Mouse (Mus musculus) hindbrain, embryonic 14.5 days (tissue): ENCODE results near the gene Klf12. TPM values are rescaled to one million over a fixed set of nuclear protein-coding genes. Genes with fewer than 3 reads are reported as not detected.

Source experiments
- ATAC-seq: fragments of 200-750 bp; cut with Nextera tagmentation; 2 replicates; pipeline ENCODE4 v1.8.0; 2017; ENCODE audit warnings: moderate number of reproducible peaks, mild to moderate bottlenecking, moderate TSS enrichment, moderate library complexity; ENCODE audit not compliant: low FRiP score
- DNase-seq: peaks from one replicate; pipeline ENCODE4 v3.0.0-alpha.2; 2015; ENCODE audit warnings: low spot score
- H3K27ac ChIP-seq: fragments of 300-500 bp; sonication (generic); 2 replicates; pipeline ENCODE4 v1.5.1; 2014; ENCODE audit warnings: mild to moderate bottlenecking, moderate library complexity
- H3K27me3 ChIP-seq: fragments of 300-500 bp; sonication (generic); 2 replicates; pipeline ENCODE4 v1.6.1; 2014; ENCODE audit warnings: mild to moderate bottlenecking, low read length, mixed read lengths; ENCODE audit not compliant: control insufficient read depth, insufficient read depth
- H3K36me3 ChIP-seq: fragments of 300-500 bp; sonication (generic); replicated peaks from 2 replicates; pipeline ENCODE4 v1.6.1; 2014; ENCODE audit not compliant: control insufficient read depth, insufficient read depth
- H3K4me1 ChIP-seq: fragments of 300-500 bp; sonication (generic); replicated peaks from 2 replicates; pipeline ENCODE4 v1.6.1; 2014; ENCODE audit warnings: antibody characterized with exemption, low read length, mixed read lengths; ENCODE audit not compliant: control insufficient read depth, insufficient read depth
- H3K4me2 ChIP-seq: fragments of 300-500 bp; sonication (generic); replicated peaks from 2 replicates; pipeline ENCODE4 v1.6.1; 2014; ENCODE audit warnings: mild to moderate bottlenecking, moderate library complexity
- H3K4me3 ChIP-seq: fragments of 300-500 bp; sonication (generic); replicated peaks from 2 replicates; pipeline ENCODE4 v1.5.1; 2014; ENCODE audit warnings: mild to moderate bottlenecking, low read length
- H3K9ac ChIP-seq: fragments of 300-500 bp; sonication (generic); 2 replicates; pipeline ENCODE4 v1.6.1; 2014
- H3K9me3 ChIP-seq: fragments of 300-500 bp; sonication (generic); 2 replicates; pipeline ENCODE4 v1.6.1; 2016; ENCODE audit warnings: low read length; ENCODE audit not compliant: control insufficient read depth
- WGBS: fragments of 180-500 bp; shearing (Covaris S2); extraction: QIAGEN DNeasy Blood & Tissue Kit; methylation state at CpG from one replicate; pipeline ENCODE4 v1.1.7; 2014; 5-methylcytosine and 5-hydroxymethylcytosine counted together
- polyA plus RNA-seq: library from polyadenylated mRNA; unstranded; fragments of >200 nt; fragmentation: Nextera tagmentation; extraction: Ambion mirVana; gene quantifications from 2 replicates; pipeline ENCODE4 v1.2.1, GENCODE M21; 2014

The Klf12 gene
- polyA plus RNA-seq, 1 experiment from 2014 or later, result 46.0 TPM

- no peak overlapping the region for H3K27ac ChIP-seq
- 57% methylated on average over 3 of the region's 3 CpGs for WGBS
- no peaks in the 10 kb centered on the region for H3K27me3 ChIP-seq
- no peaks in the 10 kb centered on the region for H3K4me1 ChIP-seq
- ATAC-seq, result no peak
- peaks cover 7% of the 10 kb centered on the region for H3K36me3 ChIP-seq
- H3K4me2 ChIP-seq, result no peak overlapping the region
- H3K4me3 ChIP-seq, result no peak overlapping the region
- H3K9ac ChIP-seq, result no peak overlapping the region
- no peaks in the 10 kb centered on the region for H3K9me3 ChIP-seq
- no peak for DNase-seq
Measured at GRCm38 (mm10) chr14:99898861-99899260, 385.6 kb downstream of the Klf12 start.

DNA sequence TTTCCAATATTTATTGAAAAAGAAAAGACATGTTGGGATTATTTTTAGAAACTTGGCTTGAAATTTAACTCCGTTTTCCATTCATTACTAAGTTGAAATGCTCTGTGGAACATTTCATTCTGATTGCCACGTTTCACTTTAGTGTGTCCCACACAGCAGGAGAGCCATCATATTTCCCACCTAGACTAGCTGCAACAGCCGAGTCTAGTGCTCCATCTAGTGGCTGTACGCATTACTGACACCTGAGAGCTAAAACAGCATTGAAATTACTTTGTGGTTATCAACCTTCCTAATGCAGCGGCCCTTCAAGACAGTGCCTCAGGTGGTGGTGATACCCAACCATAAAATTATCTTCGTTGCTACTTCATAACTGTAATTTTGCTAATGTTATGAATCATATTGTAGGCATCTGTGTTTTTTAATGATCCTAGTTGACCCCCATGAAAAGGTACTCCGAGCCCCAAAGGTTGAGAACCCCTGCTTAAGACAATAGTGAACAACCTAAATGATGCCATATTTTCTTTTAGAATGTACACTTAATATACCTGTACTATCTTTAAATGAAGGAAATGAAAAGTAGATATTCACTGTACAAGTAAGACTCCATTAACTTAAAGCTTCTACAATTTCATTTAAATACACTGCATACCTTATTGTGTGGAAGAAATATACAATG lies 389.6 kb downstream of the Klf12 start:
- H3K9me3 ChIP-seq, result no peaks in the 10 kb centered on the region
- H3K36me3 ChIP-seq, result peaks cover 5% of the 10 kb centered on the region
- no peaks in the 10 kb centered on the region for H3K27me3 ChIP-seq
- no peak overlapping the region for H3K9ac ChIP-seq
- ATAC-seq, result peak; percentile 78; the same call in 1 of the 2 replicates
- H3K4me3 ChIP-seq, result no peak overlapping the region
- no peak overlapping the region for H3K4me2 ChIP-seq
- H3K27ac ChIP-seq, result no peak overlapping the region
- H3K4me1 ChIP-seq, result no peaks in the 10 kb centered on the region
- WGBS, result 22% methylated on average over 7 of the region's 7 CpGs
- DNase-seq, result peak; percentile 93

DNA sequence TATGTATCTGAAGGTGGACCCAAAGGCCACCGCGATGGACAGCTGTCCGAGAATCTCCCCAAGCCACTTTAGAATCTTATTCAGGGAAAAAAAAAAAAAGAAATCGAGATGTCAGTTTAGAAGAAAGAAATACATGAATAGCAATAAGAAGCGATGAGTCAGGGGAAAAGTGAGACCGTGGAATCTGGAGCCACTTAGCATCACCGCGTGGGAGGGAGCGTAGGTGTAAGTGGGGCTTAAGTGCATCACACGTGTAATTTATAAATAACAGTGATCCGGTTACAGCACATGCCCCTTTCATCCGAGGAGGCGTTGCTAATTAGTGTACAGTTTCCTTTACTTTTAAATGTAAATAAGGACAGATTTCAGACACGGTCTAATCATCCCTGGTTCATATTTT lies 390.4 kb downstream of the Klf12 start:
- no peak overlapping the region for H3K4me3 ChIP-seq
- H3K27me3 ChIP-seq, result no peaks in the 10 kb centered on the region
- no peaks in the 10 kb centered on the region for H3K4me1 ChIP-seq
- no peak overlapping the region for H3K9ac ChIP-seq
- no peak for ATAC-seq
- WGBS, result 78% methylated on average over 14 of the region's 14 CpGs
- DNase-seq, result no peak
- H3K27ac ChIP-seq, result no peak overlapping the region
- H3K36me3 ChIP-seq, result no peaks in the 10 kb centered on the region; the same call in 1 of the 2 replicates
- H3K9me3 ChIP-seq, result no peaks in the 10 kb centered on the region
- no peak overlapping the region for H3K4me2 ChIP-seq

DNA sequence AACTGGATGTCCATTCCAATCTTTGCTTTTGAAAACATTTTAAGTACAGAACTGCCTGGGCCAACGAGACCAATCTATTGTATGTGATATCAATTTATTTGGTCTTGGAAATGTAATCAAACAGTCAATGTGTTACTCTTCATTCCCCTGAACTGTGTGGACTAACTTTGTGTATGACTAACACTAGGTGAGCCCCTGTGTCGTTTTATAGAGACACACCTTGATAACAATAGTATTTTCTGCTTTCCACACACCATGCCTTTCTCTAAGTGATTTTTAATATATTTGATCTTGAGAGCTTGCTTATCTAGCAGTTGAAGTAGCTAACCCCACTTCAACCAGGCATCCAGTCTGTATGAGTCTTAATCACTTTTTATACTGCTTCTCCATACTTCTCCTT lies 398.0 kb downstream of the Klf12 start:
- ATAC-seq (no peak), DNase-seq (no peak)
- Histone ChIP-seq H3K4me1 (no peaks in the 10 kb centered on the region), H3K9ac (no peak overlapping the region), H3K36me3 (no peaks in the 10 kb centered on the region), H3K27me3 (no peaks in the 10 kb centered on the region), H3K4me3 (no peak overlapping the region), H3K4me2 (no peak overlapping the region), H3K27ac (no peak overlapping the region), H3K9me3 (no peaks in the 10 kb centered on the region)
- WGBS, result 93% methylated on average over 2 of the region's 2 CpGs

- Histone ChIP-seq H3K36me3 (no peaks in the 10 kb centered on the region), H3K4me3 (no peak overlapping the region), H3K27ac (no peak overlapping the region), H3K4me1 (no peaks in the 10 kb centered on the region), H3K4me2 (no peak overlapping the region), H3K27me3 (no peaks in the 10 kb centered on the region), H3K9me3 (no peaks in the 10 kb centered on the region), H3K9ac (no peak overlapping the region)
- ATAC-seq (no peak), DNase-seq (no peak)
- 74% methylated on average over 2 of the region's 2 CpGs for WGBS
Measured at GRCm38 (mm10) chr14:99885562-99885961, 398.9 kb downstream of the Klf12 start.

- ATAC-seq, result no peak
- no peak for DNase-seq
- 64% methylated on average over 4 of the region's 4 CpGs for WGBS
- Histone ChIP-seq H3K4me2 (no peak overlapping the region), H3K27me3 (no peaks in the 10 kb centered on the region), H3K4me1 (no peaks in the 10 kb centered on the region), H3K9me3 (no peaks in the 10 kb centered on the region), H3K9ac (no peak overlapping the region), H3K27ac (no peak overlapping the region), H3K4me3 (no peak overlapping the region), H3K36me3 (no peaks in the 10 kb centered on the region)
Measured at GRCm38 (mm10) chr14:99885128-99885527, 399.4 kb downstream of the Klf12 start.

DNA sequence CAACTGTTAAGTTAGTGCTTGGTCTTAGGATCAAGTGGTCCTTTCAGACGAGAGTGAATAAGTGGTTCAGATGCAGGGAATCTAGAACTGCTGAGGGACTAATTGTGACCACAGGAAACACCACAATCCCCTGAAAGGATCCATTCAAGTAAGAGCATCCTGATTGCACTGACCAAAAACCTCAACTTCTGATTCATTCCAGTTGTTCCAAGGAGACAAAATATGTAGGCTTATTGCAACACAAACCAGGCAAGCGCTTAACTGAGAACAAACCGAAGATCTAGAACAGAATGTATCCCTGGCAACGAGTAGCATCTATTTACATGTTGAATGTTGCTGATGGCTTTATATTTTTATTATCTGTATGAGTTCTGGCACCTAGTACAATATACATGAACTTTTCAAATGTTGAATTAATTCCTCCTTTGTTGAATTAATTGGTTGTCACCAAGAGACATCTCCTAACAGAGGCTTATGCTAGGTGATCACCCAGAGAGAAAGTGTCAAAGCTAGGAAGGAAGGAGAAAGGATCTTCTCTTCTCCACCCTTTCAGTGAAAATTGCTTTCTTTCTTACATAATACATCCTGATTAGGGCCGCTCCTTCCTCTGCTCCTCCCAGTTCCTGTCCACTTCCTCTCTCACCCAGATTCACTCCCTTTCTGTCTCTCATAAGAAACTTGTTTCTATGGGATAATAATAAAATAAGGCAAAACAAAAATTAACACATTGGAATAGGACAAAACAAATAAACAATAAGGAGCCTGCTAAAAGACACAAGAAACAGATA lies 407.5 kb downstream of the Klf12 start:
- DNase-seq (no peak), ATAC-seq (no peak)
- H3K27ac ChIP-seq, result no peak overlapping the region
- WGBS, result 88% methylated on average over 5 of the region's 5 CpGs
- no peaks in the 10 kb centered on the region for H3K4me1 ChIP-seq
- H3K27me3 ChIP-seq, result no peaks in the 10 kb centered on the region
- H3K9ac ChIP-seq, result no peak overlapping the region
- H3K36me3 ChIP-seq, result peaks cover 12% of the 10 kb centered on the region
- no peak overlapping the region for H3K4me2 ChIP-seq
- H3K9me3 ChIP-seq, result 0 out of 2 replicates have a peak, but pooled peaks cover 5% of the 10 kb centered on the region
- H3K4me3 ChIP-seq, result no peak overlapping the region

- H3K36me3 ChIP-seq, result peaks cover 12% of the 10 kb centered on the region
- H3K27ac ChIP-seq, result no peak overlapping the region
- H3K4me2 ChIP-seq, result no peak overlapping the region
- ATAC-seq (no peak), DNase-seq (no peak)
- H3K4me3 ChIP-seq, result no peak overlapping the region
- H3K27me3 ChIP-seq, result no peaks in the 10 kb centered on the region
- WGBS, result 90% methylated on average over 5 of the region's 5 CpGs
- H3K4me1 ChIP-seq, result no peaks in the 10 kb centered on the region
- 0 out of 2 replicates have a peak, but pooled peaks cover 5% of the 10 kb centered on the region for H3K9me3 ChIP-seq
- H3K9ac ChIP-seq, result no peak overlapping the region
Measured at GRCm38 (mm10) chr14:99873725-99874124, 410.8 kb downstream of the Klf12 start.

DNA sequence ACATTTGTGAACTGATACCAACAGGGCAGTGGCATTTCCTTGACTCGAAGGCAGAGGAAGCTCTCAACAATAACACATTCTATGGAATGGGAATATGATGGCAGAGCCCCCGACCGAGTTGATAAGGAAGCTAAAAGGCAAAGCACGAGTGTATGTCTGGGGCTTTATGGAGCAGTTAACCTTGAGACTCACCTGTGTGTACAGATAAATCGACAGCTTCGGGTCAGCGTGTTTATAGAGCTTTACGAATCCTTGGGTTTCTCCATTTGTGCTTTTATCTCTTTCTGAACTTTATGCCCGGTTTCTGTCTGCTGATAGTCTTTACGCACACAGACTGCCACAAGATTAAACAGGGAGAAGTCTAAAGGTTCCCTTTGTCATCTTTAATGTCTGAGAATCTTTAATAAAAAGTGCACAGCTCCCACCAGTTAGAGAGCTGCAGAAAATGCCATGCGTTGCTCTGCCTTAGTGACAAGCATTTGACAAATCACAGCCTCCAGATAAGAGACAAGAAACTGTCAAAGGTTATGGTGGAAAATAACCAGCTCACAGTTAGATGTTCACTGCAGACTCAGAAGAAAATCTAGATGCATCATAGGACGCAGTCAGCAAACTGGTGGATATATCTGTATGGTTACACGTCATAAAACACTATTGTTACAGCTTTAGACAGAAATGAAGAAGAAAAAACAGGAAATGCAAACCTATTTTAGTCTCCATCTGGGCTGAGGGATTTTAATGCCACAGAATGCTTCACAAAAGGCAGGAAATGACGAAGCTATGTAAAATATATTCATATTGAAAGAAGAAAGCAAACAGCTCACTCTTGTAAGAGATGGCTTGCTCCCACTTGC lies 428.1 kb downstream of the Klf12 start:
- Histone ChIP-seq H3K4me3 (no peak overlapping the region), H3K36me3 (no peaks in the 10 kb centered on the region), H3K9me3 (no peaks in the 10 kb centered on the region), H3K9ac (no peak overlapping the region), H3K4me1 (no peaks in the 10 kb centered on the region), H3K27ac (no peak overlapping the region), H3K4me2 (no peak overlapping the region), H3K27me3 (no peaks in the 10 kb centered on the region)
- ATAC-seq, result no peak
- DNase-seq, result no peak
- WGBS, result 81% methylated on average over 14 of the region's 14 CpGs
